Mouse (Mus musculus): ENCODE data around the gene Pcp2. TPM values are rescaled to one million over a fixed set of nuclear protein-coding genes. Genes with fewer than 3 reads are reported as not detected.

Gene Pcp2
- polyA plus RNA-seq, 1 experiment from 2014 or later: 0.53 TPM

GRCm38 (mm10) chr8:3654726-3655508 lies 29.6 kb upstream of the Pcp2 start:
- no peak overlapping the region for H3K4me3 ChIP-seq (ENCODE audit: low read depth, low read length)
- H3K4me1 ChIP-seq (ENCODE audit: control insufficient read depth, insufficient read depth, low read length): peaks cover 2% of the 10 kb centered on the region; the same call in 1 of the 2 replicates
- no peaks in the 10 kb centered on the region for H3K9me3 ChIP-seq (replicated peaks; ENCODE audit: control insufficient read depth, low read length)
- ATAC-seq (no peak), DNase-seq (ENCODE audit: low spot score) (no peak)
- no peaks in the 10 kb centered on the region for H3K27me3 ChIP-seq (replicated peaks; ENCODE audit: control insufficient read depth, insufficient read depth, low read length)
- 77% methylated on average over 11 of the region's 11 CpGs for WGBS
- no peak overlapping the region for H3K4me2 ChIP-seq (ENCODE audit: low read length)
- H3K27ac ChIP-seq (ENCODE audit: low read depth, low read length): no peak overlapping the region
- H3K36me3 ChIP-seq (ENCODE audit: control insufficient read depth, insufficient read depth, low read length): no peaks in the 10 kb centered on the region
- H3K9ac ChIP-seq (ENCODE audit: low read length): no peak overlapping the region

- H3K9ac ChIP-seq (ENCODE audit: low read length): no peak overlapping the region
- H3K4me1 ChIP-seq (ENCODE audit: control insufficient read depth, insufficient read depth, low read length): peaks cover 2% of the 10 kb centered on the region; the same call in 1 of the 2 replicates
- H3K9me3 ChIP-seq (replicated peaks; ENCODE audit: control insufficient read depth, low read length): no peaks in the 10 kb centered on the region
- no peak overlapping the region for H3K27ac ChIP-seq (ENCODE audit: low read depth, low read length)
- DNase-seq (ENCODE audit: low spot score) (no peak), ATAC-seq (no peak)
- no peak overlapping the region for H3K4me2 ChIP-seq (ENCODE audit: low read length)
- WGBS: 62% methylated on average over 3 of the region's 3 CpGs
- no peaks in the 10 kb centered on the region for H3K27me3 ChIP-seq (replicated peaks; ENCODE audit: control insufficient read depth, insufficient read depth, low read length)
- H3K4me3 ChIP-seq (ENCODE audit: low read depth, low read length): no peak overlapping the region
- no peaks in the 10 kb centered on the region for H3K36me3 ChIP-seq (ENCODE audit: control insufficient read depth, insufficient read depth, low read length)
Observed at GRCm38 (mm10) chr8:3652845-3653244, 27.5 kb upstream of the Pcp2 start.

DNA sequence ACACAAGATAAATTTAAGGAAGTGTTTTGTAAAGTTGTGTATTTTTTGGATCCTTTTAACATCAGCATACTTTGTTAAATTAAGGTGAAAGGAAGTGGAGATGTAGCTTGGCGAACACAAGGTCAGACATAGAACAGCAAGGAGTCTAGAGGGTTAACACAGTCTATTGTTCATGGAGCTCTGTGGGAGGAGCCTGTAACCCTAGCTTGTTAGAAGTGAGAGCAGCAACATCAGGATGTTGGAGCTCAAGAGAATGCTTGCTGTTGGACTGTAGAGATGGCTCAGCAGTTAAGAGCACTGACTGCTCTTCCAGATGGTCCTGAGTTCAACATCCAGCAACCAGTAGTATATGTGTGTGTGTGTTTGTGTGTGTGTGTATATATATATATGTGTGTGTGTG lies 23.6 kb upstream of the Pcp2 start:
- 46% methylated on average over 1 of the region's 1 CpGs for WGBS

DNA sequence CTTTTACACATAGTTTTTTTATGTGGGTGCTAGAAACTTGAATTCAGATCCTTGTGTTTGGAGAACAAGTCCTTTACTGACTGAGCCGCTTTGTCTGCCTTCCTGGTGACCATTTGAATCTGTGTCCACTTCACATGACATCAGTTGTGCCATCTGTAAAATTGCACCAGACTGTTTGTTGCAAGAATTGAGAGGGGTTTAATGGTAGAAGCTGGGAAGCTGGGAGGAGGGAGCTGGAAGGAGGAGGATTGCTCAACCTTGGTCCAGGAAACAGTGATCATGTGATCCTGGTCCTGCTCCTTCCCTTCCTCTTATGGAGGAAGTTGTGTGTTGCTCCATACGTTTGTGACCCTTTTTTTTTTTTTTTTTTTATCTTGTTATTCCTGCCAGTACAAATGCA lies 22.9 kb upstream of the Pcp2 start:
- no peaks in the 10 kb centered on the region for H3K27me3 ChIP-seq (replicated peaks; ENCODE audit: control insufficient read depth, insufficient read depth, low read length)
- WGBS: 80% methylated on average over 2 of the region's 2 CpGs

More for the DNA sequence above, 23.6 kb upstream of the Pcp2 start:
- no peak overlapping the region for H3K4me3 ChIP-seq (ENCODE audit: low read depth, low read length)
- DNase-seq (ENCODE audit: low spot score) (no peak), ATAC-seq (no peak)
- no peak overlapping the region for H3K4me2 ChIP-seq (ENCODE audit: low read length)
- no peaks in the 10 kb centered on the region for H3K36me3 ChIP-seq (ENCODE audit: control insufficient read depth, insufficient read depth, low read length)
- H3K9ac ChIP-seq (ENCODE audit: low read length): no peak overlapping the region
- no peak overlapping the region for H3K27ac ChIP-seq (ENCODE audit: low read depth, low read length)
- H3K27me3 ChIP-seq (replicated peaks; ENCODE audit: control insufficient read depth, insufficient read depth, low read length): no peaks in the 10 kb centered on the region
- H3K9me3 ChIP-seq (replicated peaks; ENCODE audit: control insufficient read depth, low read length): no peaks in the 10 kb centered on the region
- H3K4me1 ChIP-seq (ENCODE audit: control insufficient read depth, insufficient read depth, low read length): no peaks in the 10 kb centered on the region

DNA sequence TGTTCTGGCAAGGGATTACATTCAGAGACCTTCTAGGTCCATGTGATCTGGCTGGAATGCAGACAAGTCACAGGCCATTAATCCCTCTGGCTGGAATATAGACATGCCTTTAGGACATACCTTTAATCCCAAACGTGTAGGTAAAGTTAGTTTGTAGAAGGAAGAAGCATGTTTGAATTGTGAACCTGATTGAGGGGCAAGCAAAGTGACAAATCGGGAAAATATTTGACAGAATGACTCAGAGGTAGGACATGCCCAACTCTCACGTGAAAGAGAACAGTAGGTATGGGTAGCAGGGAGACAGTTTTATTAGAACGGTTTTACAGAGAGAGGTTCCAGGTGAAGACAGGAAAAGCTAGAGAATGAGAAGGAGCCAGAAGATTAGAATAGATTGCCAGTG lies 22.2 kb upstream of the Pcp2 start:
- 87% methylated on average over 4 of the region's 4 CpGs for WGBS

More for the DNA sequence above, 22.9 kb upstream of the Pcp2 start:
- no peaks in the 10 kb centered on the region for H3K36me3 ChIP-seq (ENCODE audit: control insufficient read depth, insufficient read depth, low read length)
- H3K9me3 ChIP-seq (replicated peaks; ENCODE audit: control insufficient read depth, low read length): no peaks in the 10 kb centered on the region
- H3K27ac ChIP-seq (ENCODE audit: low read depth, low read length): no peak overlapping the region
- DNase-seq (ENCODE audit: low spot score) (no peak), ATAC-seq (no peak)
- no peak overlapping the region for H3K4me3 ChIP-seq (ENCODE audit: low read depth, low read length)
- no peak overlapping the region for H3K4me2 ChIP-seq (ENCODE audit: low read length)
- no peaks in the 10 kb centered on the region for H3K4me1 ChIP-seq (ENCODE audit: control insufficient read depth, insufficient read depth, low read length)
- H3K9ac ChIP-seq (ENCODE audit: low read length): no peak overlapping the region

GRCm38 (mm10) chr8:3646824-3647531 lies 21.6 kb upstream of the Pcp2 start:
- Histone ChIP-seq H3K36me3 (ENCODE audit: control insufficient read depth, insufficient read depth, low read length) (no peaks in the 10 kb centered on the region), H3K4me2 (ENCODE audit: low read length) (no peak overlapping the region), H3K9me3 (replicated peaks; ENCODE audit: control insufficient read depth, low read length) (no peaks in the 10 kb centered on the region), H3K4me1 (ENCODE audit: control insufficient read depth, insufficient read depth, low read length) (no peaks in the 10 kb centered on the region), H3K27me3 (replicated peaks; ENCODE audit: control insufficient read depth, insufficient read depth, low read length) (no peaks in the 10 kb centered on the region), H3K4me3 (ENCODE audit: low read depth, low read length) (no peak overlapping the region), H3K9ac (ENCODE audit: low read length) (no peak overlapping the region), H3K27ac (ENCODE audit: low read depth, low read length) (no peak overlapping the region)
- no peak for DNase-seq (ENCODE audit: low spot score)
- 78% methylated on average over 6 of the region's 6 CpGs for WGBS
- ATAC-seq: no peak

More for the DNA sequence above, 22.2 kb upstream of the Pcp2 start:
- Histone ChIP-seq H3K36me3 (ENCODE audit: control insufficient read depth, insufficient read depth, low read length) (no peaks in the 10 kb centered on the region), H3K4me3 (ENCODE audit: low read depth, low read length) (no peak overlapping the region), H3K9me3 (replicated peaks; ENCODE audit: control insufficient read depth, low read length) (no peaks in the 10 kb centered on the region), H3K9ac (ENCODE audit: low read length) (no peak overlapping the region), H3K27ac (ENCODE audit: low read depth, low read length) (no peak overlapping the region), H3K4me2 (ENCODE audit: low read length) (no peak overlapping the region), H3K4me1 (ENCODE audit: control insufficient read depth, insufficient read depth, low read length) (no peaks in the 10 kb centered on the region), H3K27me3 (replicated peaks; ENCODE audit: control insufficient read depth, insufficient read depth, low read length) (no peaks in the 10 kb centered on the region)
- ATAC-seq: no peak
- no peak for DNase-seq (ENCODE audit: low spot score)

- no peaks in the 10 kb centered on the region for H3K27me3 ChIP-seq (replicated peaks; ENCODE audit: control insufficient read depth, insufficient read depth, low read length)
- H3K9ac ChIP-seq (ENCODE audit: low read length): no peak overlapping the region
- ATAC-seq (no peak), DNase-seq (ENCODE audit: low spot score) (no peak)
- no peak overlapping the region for H3K27ac ChIP-seq (ENCODE audit: low read depth, low read length)
- no peaks in the 10 kb centered on the region for H3K36me3 ChIP-seq (ENCODE audit: control insufficient read depth, insufficient read depth, low read length)
- 28% methylated on average over 5 of the region's 5 CpGs for WGBS
- H3K4me1 ChIP-seq (ENCODE audit: control insufficient read depth, insufficient read depth, low read length): no peaks in the 10 kb centered on the region
- H3K4me3 ChIP-seq (ENCODE audit: low read depth, low read length): no peak overlapping the region
- H3K9me3 ChIP-seq (replicated peaks; ENCODE audit: control insufficient read depth, low read length): no peaks in the 10 kb centered on the region
- H3K4me2 ChIP-seq (ENCODE audit: low read length): no peak overlapping the region
Observed at GRCm38 (mm10) chr8:3645804-3646203, 20.5 kb upstream of the Pcp2 start.

- no peaks in the 10 kb centered on the region for H3K9me3 ChIP-seq (replicated peaks; ENCODE audit: control insufficient read depth, low read length)
- peak overlapping the region; percentile 44 for H3K4me3 ChIP-seq (ENCODE audit: low read depth, low read length)
- 0 out of 2 replicates have a peak, but pooled peaks cover 5% of the 10 kb centered on the region for H3K36me3 ChIP-seq (ENCODE audit: control insufficient read depth, insufficient read depth, low read length)
- peaks cover 3% of the 10 kb centered on the region; the same call in 1 of the 2 replicates for H3K4me1 ChIP-seq (ENCODE audit: control insufficient read depth, insufficient read depth, low read length)
- WGBS: 25% methylated on average over 8 of the region's 8 CpGs
- ATAC-seq: peak; percentile 5; the same call in 1 of the 2 replicates
- no peak overlapping the region for H3K27ac ChIP-seq (ENCODE audit: low read depth, low read length)
- H3K4me2 ChIP-seq (ENCODE audit: low read length): peak overlapping the region; percentile 68
- H3K9ac ChIP-seq (ENCODE audit: low read length): peak overlapping the region; percentile 56
- H3K27me3 ChIP-seq (replicated peaks; ENCODE audit: control insufficient read depth, insufficient read depth, low read length): no peaks in the 10 kb centered on the region
- no peak for DNase-seq (ENCODE audit: low spot score)
Observed at GRCm38 (mm10) chr8:3631478-3631875, 6.1 kb upstream of the Pcp2 start.

Data from forebrain, embryonic 14.5 days (tissue).